In the genomic region with DNA sequence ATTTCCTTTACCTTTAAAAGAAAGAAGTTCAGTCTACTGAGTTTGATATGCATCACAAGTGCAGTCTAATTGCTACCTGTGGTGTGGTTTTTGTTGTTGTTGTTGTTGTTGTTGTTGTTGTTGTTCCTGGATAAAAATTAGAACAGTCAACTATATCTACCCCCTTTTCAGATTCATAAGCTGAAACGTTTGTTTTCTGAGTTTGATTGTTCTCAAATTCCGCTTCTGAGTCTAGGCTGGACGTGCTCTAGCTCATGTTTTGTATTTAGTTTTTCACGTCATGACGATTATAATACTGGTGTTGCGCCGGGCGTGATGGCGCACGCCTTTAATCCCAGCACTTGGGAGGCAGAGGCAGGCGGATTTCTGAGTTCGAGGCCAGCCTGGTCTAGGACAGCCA, we compare ENCODE assay signal across 8 mouse cellular contexts. TPM values are rescaled to one million over a fixed set of nuclear protein-coding genes. Genes with fewer than 3 reads are reported as not detected.
DNase-seq lines count a peak whose midpoint lies in the region; ATAC-seq and TF ChIP-seq lines count a peak whose summit lies in the region.

No protein-coding gene starts in this region.

- H3K27ac ChIP-seq in limb, embryonic 14.5 days (replicated peaks; ENCODE audit: low read depth, low read length), result 0 out of 2 replicates have a peak overlapping the region, but pooled peaks have one; percentile 90

- peak overlapping the region; percentile 84 for H3K9ac ChIP-seq in limb, embryonic 14.5 days (ENCODE audit: low read depth, low read length, severe bottlenecking)

- H3K4me1 ChIP-seq in limb, embryonic 14.5 days (ENCODE audit: control insufficient read depth, insufficient read depth, low read length), result no peaks in the 10 kb centered on the region

- peak overlapping the region; percentile 76 for H3K4me3 ChIP-seq in limb, embryonic 14.5 days (replicated peaks; ENCODE audit: low read length)

- TF ChIP-seq POLR2A in limb, embryonic 14.5 days (IDR thresholded peaks at IDR 0.05; ENCODE audit: borderline replicate concordance, extremely low read depth, insufficient read depth, insufficient read length), result no peak

- H3K9me3 ChIP-seq in limb, embryonic 14.5 days (ENCODE audit: control insufficient read depth, low read length), result no peaks in the 10 kb centered on the region

- peak overlapping the region; percentile 59 for H3K4me2 ChIP-seq in limb, embryonic 14.5 days (replicated peaks; ENCODE audit: low read depth, low read length, severe bottlenecking)

- no peak for ATAC-seq in limb, embryonic 14.5 days (ENCODE audit: low FRiP score, low read depth)

- WGBS in limb, embryonic 14.5 days, result 71% methylated on average over 12 of the region's 12 CpGs

- no peaks in the 10 kb centered on the region for H3K36me3 ChIP-seq in limb, embryonic 14.5 days (ENCODE audit: control insufficient read depth, insufficient read depth, low read length)

- no peaks in the 10 kb centered on the region for H3K27me3 ChIP-seq in limb, embryonic 14.5 days (ENCODE audit: control insufficient read depth, insufficient read depth, low read length)

- peak; percentile 20 for DNase-seq in cerebellum, adult 9-10 months
- DNase-seq in cerebellum, adult 9-11 months, result no peak
- DNase-seq in thymus, postnatal 14 days, result peak; percentile 3
- DNase-seq in thymus, postnatal 10 days (ENCODE audit: low spot score in 2 of 2), result no peak
- DNase-seq in limb, embryonic 14.5 days (ENCODE audit: low spot score), result no peak
- no peak for DNase-seq in urinary bladder, postnatal 14 days (ENCODE audit: low spot score)
- no peak for DNase-seq in thymus, postnatal 36 days
- no peak for DNase-seq in ovary, postnatal 10 days (ENCODE audit: low spot score)

RNA-seq across cellular contexts. Expression of a gene that starts 0.9 kb away (rescaled TPM):
- 23.3 and 25.0 TPM in 2 replicates for polyA plus RNA-seq in limb, embryonic 14.5 days (2012; rRNA removed)
- polyA plus RNA-seq in limb, embryonic 14.5 days (2014; fragmentation: Nextera tagmentation; extraction: Ambion mirVana), result 20.1 and 22.5 TPM in 2 replicates

Comparison
In these comparisons a context has a peak if more than half of its experiments do, and no peak if none do; other contexts are left out.
1. DNase-seq: peak in cerebellum, adult 9-10 months (single experiment) and thymus, postnatal 14 days (single experiment); none in cerebellum, adult 9-11 months (single experiment), thymus, postnatal 10 days (0 of 2), limb, embryonic 14.5 days (single experiment), urinary bladder, postnatal 14 days (single experiment), thymus, postnatal 36 days (0 of 2) and ovary, postnatal 10 days (single experiment).